Mouse (Mus musculus) midbrain, embryonic 13.5 days (tissue): ENCODE measurements at regions not wholly inside any gene's neighbourhood (a gene's known extent, or its start where the extent isn't known, plus 50 kb on each side); places are given as distances from the start of the nearest gene placed in this dataset.
"Not testable (repeated sequence)": the region's sequence is repeated elsewhere in the genome, so short reads cannot be mapped to it uniquely, and the experiment has no call there.

Source experiments
- ATAC-seq: fragments of 200-750 bp; cut with Nextera tagmentation; 2 replicates; pipeline ENCODE4 v1.8.0; 2017; ENCODE audit warnings: mild to moderate bottlenecking, moderate TSS enrichment, moderate library complexity
- H3K27ac ChIP-seq: fragments of 300-500 bp; sonication (generic); 2 replicates; pipeline ENCODE4 v1.5.1; 2015; ENCODE audit warnings: inconsistent platforms, mild to moderate bottlenecking, moderate library complexity
- H3K27me3 ChIP-seq: fragments of 300-500 bp; sonication (generic); 2 replicates; pipeline ENCODE4 v1.6.1; 2015; ENCODE audit warnings: mild to moderate bottlenecking, inconsistent platforms
- H3K36me3 ChIP-seq: fragments of 300-500 bp; sonication (generic); 2 replicates; pipeline ENCODE4 v1.6.1; 2015; ENCODE audit warnings: mild to moderate bottlenecking, inconsistent platforms
- H3K4me1 ChIP-seq: fragments of 300-500 bp; sonication (generic); replicated peaks from 2 replicates; pipeline ENCODE4 v1.6.1; 2015; ENCODE audit warnings: inconsistent platforms
- H3K4me2 ChIP-seq: fragments of 300-500 bp; sonication (generic); replicated peaks from 2 replicates; pipeline ENCODE4 v1.6.1; 2015; ENCODE audit warnings: moderate library complexity, mild to moderate bottlenecking, inconsistent platforms
- H3K4me3 ChIP-seq: fragments of 300-500 bp; sonication (generic); replicated peaks from 2 replicates; pipeline ENCODE4 v1.5.1; 2015; ENCODE audit warnings: mild to moderate bottlenecking, inconsistent platforms
- H3K9ac ChIP-seq: fragments of 300-500 bp; sonication (generic); replicated peaks from 2 replicates; pipeline ENCODE4 v1.6.1; 2015; ENCODE audit warnings: mild to moderate bottlenecking, inconsistent platforms
- H3K9me3 ChIP-seq: fragments of 300-500 bp; sonication (generic); 2 replicates; pipeline ENCODE4 v1.6.1; 2016; ENCODE audit warnings: mild to moderate bottlenecking, inconsistent platforms
- WGBS: fragments of 180-500 bp; shearing (Covaris S2); methylation state at CpG from one replicate; pipeline ENCODE4 v1.1.7; 2015; 5-methylcytosine and 5-hydroxymethylcytosine counted together

- WGBS: 35% methylated on average over 3 of the region's 3 CpGs
- no peaks in the 10 kb centered on the region for H3K36me3 ChIP-seq
- no peak overlapping the region for H3K9ac ChIP-seq
- H3K4me3 ChIP-seq: no peak overlapping the region
- H3K4me1 ChIP-seq: peaks cover 15% of the 10 kb centered on the region
- no peak overlapping the region for H3K27ac ChIP-seq
- H3K9me3 ChIP-seq: no peaks in the 10 kb centered on the region
- no peak overlapping the region for H3K4me2 ChIP-seq
- no peaks in the 10 kb centered on the region for H3K27me3 ChIP-seq
- ATAC-seq: no peak
Observed at GRCm38 (mm10) chr10:20841430-20842040, 110.8 kb upstream of the Ahi1 start.

GRCm38 (mm10) chr10:20838685-20839425, 113.5 kb upstream of the Ahi1 start:
- Histone ChIP-seq H3K4me2 (no peak overlapping the region), H3K4me1 (peaks cover 15% of the 10 kb centered on the region), H3K27me3 (no peaks in the 10 kb centered on the region), H3K9ac (no peak overlapping the region), H3K4me3 (no peak overlapping the region), H3K27ac (no peak overlapping the region), H3K9me3 (no peaks in the 10 kb centered on the region), H3K36me3 (no peaks in the 10 kb centered on the region)
- no peak for ATAC-seq
- 78% methylated on average over 8 of the region's 8 CpGs for WGBS

- H3K27me3 ChIP-seq, ATAC-seq, H3K4me2 ChIP-seq, H3K4me3 ChIP-seq, H3K27ac ChIP-seq, H3K9me3 ChIP-seq, H3K4me1 ChIP-seq, H3K9ac ChIP-seq, H3K36me3 ChIP-seq: not testable (repeated sequence)
- WGBS: 67% methylated on average over 4 of the region's 4 CpGs
Observed at GRCm38 (mm10) chr10:20836816-20837215, 111.9 kb upstream of the Pde7b start.

- Histone ChIP-seq H3K27ac (no peak overlapping the region), H3K4me3 (no peak overlapping the region), H3K4me2 (no peak overlapping the region), H3K9ac (no peak overlapping the region), H3K36me3 (no peaks in the 10 kb centered on the region), H3K9me3 (no peaks in the 10 kb centered on the region), H3K4me1 (no peaks in the 10 kb centered on the region), H3K27me3 (no peaks in the 10 kb centered on the region)
- 91% methylated on average over 11 of the region's 11 CpGs for WGBS
- ATAC-seq: no peak
Observed at GRCm38 (mm10) chr10:20834806-20835575, 110.1 kb upstream of the Pde7b start.

- Histone ChIP-seq H3K9ac (no peak overlapping the region), H3K27ac (no peak overlapping the region), H3K9me3 (no peaks in the 10 kb centered on the region), H3K36me3 (no peaks in the 10 kb centered on the region), H3K4me1 (no peaks in the 10 kb centered on the region), H3K4me3 (no peak overlapping the region), H3K4me2 (no peak overlapping the region), H3K27me3 (no peaks in the 10 kb centered on the region)
- no peak for ATAC-seq
- 90% methylated on average over 1 of the region's 1 CpGs for WGBS
Observed at GRCm38 (mm10) chr10:20828304-20828703, 103.4 kb upstream of the Pde7b start.

- Histone ChIP-seq H3K9ac (no peak overlapping the region), H3K4me3 (no peak overlapping the region), H3K27me3 (no peaks in the 10 kb centered on the region), H3K4me1 (no peaks in the 10 kb centered on the region), H3K36me3 (no peaks in the 10 kb centered on the region), H3K9me3 (no peaks in the 10 kb centered on the region), H3K27ac (no peak overlapping the region), H3K4me2 (no peak overlapping the region)
- no peak for ATAC-seq
Observed at GRCm38 (mm10) chr10:20827473-20827872, 102.6 kb upstream of the Pde7b start.

- Histone ChIP-seq H3K9ac (no peak overlapping the region), H3K4me2 (no peak overlapping the region), H3K27ac (no peak overlapping the region), H3K4me1 (no peaks in the 10 kb centered on the region), H3K4me3 (no peak overlapping the region), H3K9me3 (no peaks in the 10 kb centered on the region), H3K36me3 (no peaks in the 10 kb centered on the region), H3K27me3 (no peaks in the 10 kb centered on the region)
- ATAC-seq: no peak
- WGBS: 87% methylated on average over 4 of the region's 4 CpGs
Observed at GRCm38 (mm10) chr10:20818548-20818947, 93.7 kb upstream of the Pde7b start.

- Histone ChIP-seq H3K4me1 (no peaks in the 10 kb centered on the region), H3K36me3 (no peaks in the 10 kb centered on the region), H3K4me3 (no peak overlapping the region), H3K27me3 (no peaks in the 10 kb centered on the region), H3K9me3 (no peaks in the 10 kb centered on the region), H3K4me2 (no peak overlapping the region), H3K9ac (no peak overlapping the region), H3K27ac (no peak overlapping the region)
- WGBS: 81% methylated on average over 7 of the region's 7 CpGs
- no peak for ATAC-seq
Observed at GRCm38 (mm10) chr10:20799792-20800191, 74.9 kb upstream of the Pde7b start.

GRCm38 (mm10) chr10:20798400-20798799, 73.5 kb upstream of the Pde7b start:
- no peaks in the 10 kb centered on the region for H3K27me3 ChIP-seq
- ATAC-seq: no peak
- no peak overlapping the region for H3K27ac ChIP-seq
- no peak overlapping the region for H3K9ac ChIP-seq
- H3K36me3 ChIP-seq: no peaks in the 10 kb centered on the region
- H3K4me3 ChIP-seq: no peak overlapping the region
- H3K9me3 ChIP-seq: no peaks in the 10 kb centered on the region
- H3K4me1 ChIP-seq: no peaks in the 10 kb centered on the region
- WGBS: 90% methylated on average over 2 of the region's 2 CpGs
- no peak overlapping the region for H3K4me2 ChIP-seq

- no peak for ATAC-seq
- WGBS: 93% methylated on average over 6 of the region's 6 CpGs
- H3K4me3 ChIP-seq: no peak overlapping the region
Observed at GRCm38 (mm10) chr10:20793956-20794355, 69.1 kb upstream of the Pde7b start.

GRCm38 (mm10) chr10:20780946-20781345, 56.1 kb upstream of the Pde7b start:
- Histone ChIP-seq H3K9ac (no peak overlapping the region), H3K4me1 (no peaks in the 10 kb centered on the region), H3K9me3 (no peaks in the 10 kb centered on the region), H3K4me2 (no peak overlapping the region), H3K27ac (no peak overlapping the region), H3K27me3 (no peaks in the 10 kb centered on the region), H3K36me3 (no peaks in the 10 kb centered on the region), H3K4me3 (no peak overlapping the region)
- WGBS: 93% methylated on average over 1 of the region's 1 CpGs
- ATAC-seq: no peak

More at GRCm38 (mm10) chr10:20793956-20794355, 69.1 kb upstream of the Pde7b start:
- Histone ChIP-seq H3K9ac (no peak overlapping the region), H3K36me3 (no peaks in the 10 kb centered on the region), H3K27me3 (no peaks in the 10 kb centered on the region), H3K27ac (no peak overlapping the region), H3K4me2 (no peak overlapping the region), H3K9me3 (no peaks in the 10 kb centered on the region), H3K4me1 (no peaks in the 10 kb centered on the region)

GRCm38 (mm10) chr10:20776640-20777413, 51.9 kb upstream of the Pde7b start:
- no peak for ATAC-seq
- no peaks in the 10 kb centered on the region for H3K36me3 ChIP-seq
- no peak overlapping the region for H3K4me2 ChIP-seq
- H3K27ac ChIP-seq: no peak overlapping the region
- no peak overlapping the region for H3K4me3 ChIP-seq
- H3K27me3 ChIP-seq: no peaks in the 10 kb centered on the region
- H3K9ac ChIP-seq: no peak overlapping the region
- WGBS: 80% methylated on average over 11 of the region's 11 CpGs
- H3K9me3 ChIP-seq: no peaks in the 10 kb centered on the region
- H3K4me1 ChIP-seq: no peaks in the 10 kb centered on the region
